Mouse (Mus musculus) lung, postnatal 10 days (tissue): ENCODE measurements around the gene Sorcs2.

Source experiments
- DNase-seq: peaks from one replicate; pipeline ENCODE4 v3.0.0; 2021

Gene Sorcs2

DNA sequence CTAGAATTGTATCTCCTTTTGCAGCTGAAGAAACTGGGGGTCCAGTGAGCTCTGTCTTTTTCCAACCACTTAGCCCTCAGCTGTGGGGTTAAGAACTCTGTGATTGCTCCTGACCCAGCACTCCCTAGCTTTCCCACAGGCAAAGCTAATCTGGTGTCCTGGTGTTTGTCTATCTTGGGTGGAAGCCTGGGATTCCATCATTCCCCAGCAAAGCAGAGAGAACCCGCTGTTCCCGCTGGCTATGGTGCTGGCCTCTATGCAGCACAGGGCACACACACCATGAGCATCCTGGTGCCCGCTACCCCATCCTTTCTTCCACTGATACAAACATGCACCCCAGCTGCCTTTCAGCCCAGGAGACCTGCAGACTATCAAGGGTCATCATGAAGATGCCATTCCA lies 42.3 kb downstream of the Sorcs2 start:
- DNase-seq = no peak

GRCm38 (mm10) chr5:36353679-36354078 lies 44.3 kb downstream of the Sorcs2 start:
- DNase-seq = peak; percentile 84

GRCm38 (mm10) chr5:36353194-36353593 lies 44.7 kb downstream of the Sorcs2 start:
- DNase-seq = no peak

DNA sequence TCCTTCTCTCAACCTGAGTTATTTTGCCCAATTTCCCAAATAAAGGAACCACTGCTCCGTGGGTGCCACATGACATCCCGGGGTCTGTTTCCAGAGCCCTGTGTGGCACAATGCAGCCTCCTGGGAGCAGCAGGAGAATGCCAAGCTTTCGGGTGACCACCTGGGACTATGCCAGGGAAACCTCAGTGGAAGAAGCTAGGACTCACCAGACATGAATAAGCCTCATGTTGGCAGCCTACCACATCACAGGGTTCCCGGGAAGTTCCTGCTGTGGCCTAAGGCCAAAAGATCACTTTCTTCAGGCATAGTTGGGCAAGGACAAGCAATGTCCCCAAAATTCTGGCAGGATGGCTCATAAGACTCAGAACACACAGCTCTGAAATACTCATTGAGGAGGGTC lies 51.2 kb downstream of the Sorcs2 start:
- DNase-seq = no peak

- DNase-seq = no peak
Measured at GRCm38 (mm10) chr5:36339283-36339682, 58.7 kb downstream of the Sorcs2 start.

DNA sequence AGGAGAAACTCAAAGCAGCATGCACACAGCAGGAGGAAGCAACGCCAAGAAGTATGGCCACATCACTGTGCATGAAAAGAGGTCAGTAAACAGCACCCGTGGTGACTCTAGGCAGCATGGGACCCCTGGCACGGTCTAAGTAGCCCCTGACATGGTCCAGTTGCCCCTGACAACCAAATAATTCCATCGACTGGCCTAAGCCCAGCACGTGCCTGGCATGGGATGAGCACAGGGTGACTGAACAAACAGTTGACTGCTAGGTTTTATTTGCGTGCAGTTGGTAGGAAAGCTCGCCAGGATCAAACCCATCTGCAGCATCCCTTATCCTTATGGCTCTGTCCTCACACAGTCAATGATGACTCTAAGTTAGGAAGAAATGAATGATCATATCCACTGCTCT lies 61.7 kb downstream of the Sorcs2 start:
- DNase-seq = no peak

- DNase-seq = no peak
Measured at GRCm38 (mm10) chr5:36335661-36336060, 62.3 kb downstream of the Sorcs2 start.

- DNase-seq = no peak
Measured at GRCm38 (mm10) chr5:36334227-36334626, 63.7 kb downstream of the Sorcs2 start.

DNA sequence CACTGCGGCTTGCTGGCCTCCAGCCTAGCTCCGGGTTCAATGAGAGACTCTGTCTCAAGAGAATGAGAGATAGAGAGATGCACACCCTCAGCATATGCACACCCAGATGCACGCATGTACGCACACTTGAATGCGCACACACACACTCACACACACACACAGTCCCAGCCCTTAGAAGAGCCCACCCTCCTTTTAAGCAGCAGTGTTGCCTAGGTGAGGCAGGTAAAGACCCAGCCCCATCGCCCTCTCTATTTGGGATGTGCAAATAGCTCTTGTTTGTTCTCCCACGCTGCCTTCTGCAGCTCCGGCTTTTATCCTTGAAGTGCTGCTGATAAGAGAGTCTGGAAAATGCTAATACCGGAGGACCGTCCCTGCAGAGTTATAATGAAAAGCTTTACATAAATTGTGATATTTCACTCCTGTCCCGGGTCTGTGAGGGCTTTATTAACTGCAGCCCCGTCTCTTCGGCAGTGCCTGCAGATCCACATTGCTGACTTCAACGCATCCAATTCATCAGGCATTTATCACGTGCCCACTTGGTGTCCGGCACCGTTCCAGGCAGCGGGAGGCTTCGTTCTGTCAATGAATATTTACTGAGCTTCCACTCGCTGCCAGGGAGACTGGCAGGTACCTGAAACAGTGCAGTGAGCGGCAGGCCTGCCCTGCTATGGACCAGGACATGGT lies 67.3 kb downstream of the Sorcs2 start:
- peak; percentile 41 for DNase-seq

DNA sequence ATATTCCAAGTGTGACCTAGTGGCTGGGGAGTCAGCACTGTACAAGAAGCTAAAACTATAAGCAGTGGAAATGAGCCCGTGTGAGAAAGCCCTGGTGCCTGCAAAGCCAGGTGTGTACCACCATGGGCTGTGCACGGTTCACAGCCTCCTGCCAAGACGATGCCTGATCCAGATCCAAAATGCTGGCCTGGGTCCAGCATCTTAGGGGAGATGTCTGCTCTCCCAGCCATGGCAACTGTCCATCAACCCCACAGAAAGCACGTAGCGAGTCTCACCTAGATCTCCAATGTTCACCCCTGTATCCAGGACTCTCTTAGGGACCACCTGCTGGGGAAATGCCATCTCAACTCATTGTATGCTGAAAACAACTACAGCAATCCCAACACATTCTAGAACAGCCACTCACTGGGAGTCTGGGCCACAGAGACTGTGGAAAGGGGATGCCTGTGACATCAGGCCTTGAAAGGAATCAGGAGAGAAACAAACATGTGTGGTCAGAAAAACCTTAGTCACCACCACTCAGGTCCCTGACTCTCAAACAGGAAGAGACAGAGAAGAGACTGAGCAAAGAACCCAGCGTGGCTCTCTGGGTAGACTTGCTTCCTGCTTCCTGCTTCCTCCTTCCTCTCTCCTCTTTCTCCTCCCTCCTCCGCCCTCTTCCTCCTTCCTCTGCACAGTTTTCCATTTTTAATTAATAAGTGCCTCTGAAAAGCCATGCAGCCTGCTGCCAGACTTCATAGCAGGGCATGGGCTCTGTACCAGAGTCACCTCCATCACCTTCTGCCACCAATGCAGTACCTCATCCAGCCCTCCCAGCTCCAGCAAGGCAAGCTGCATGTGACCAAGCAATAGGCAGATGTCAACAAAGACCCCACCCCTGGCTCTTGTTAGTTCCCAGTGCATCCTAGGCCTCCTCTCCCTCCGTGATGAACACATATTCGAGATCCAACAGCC lies 71.6 kb downstream of the Sorcs2 start:
- DNase-seq = no peak

GRCm38 (mm10) chr5:36324140-36324572 lies 73.8 kb downstream of the Sorcs2 start:
- DNase-seq = peak; percentile 71

- DNase-seq = peak; percentile 89
Measured at GRCm38 (mm10) chr5:36323526-36323925, 74.4 kb downstream of the Sorcs2 start.

DNA sequence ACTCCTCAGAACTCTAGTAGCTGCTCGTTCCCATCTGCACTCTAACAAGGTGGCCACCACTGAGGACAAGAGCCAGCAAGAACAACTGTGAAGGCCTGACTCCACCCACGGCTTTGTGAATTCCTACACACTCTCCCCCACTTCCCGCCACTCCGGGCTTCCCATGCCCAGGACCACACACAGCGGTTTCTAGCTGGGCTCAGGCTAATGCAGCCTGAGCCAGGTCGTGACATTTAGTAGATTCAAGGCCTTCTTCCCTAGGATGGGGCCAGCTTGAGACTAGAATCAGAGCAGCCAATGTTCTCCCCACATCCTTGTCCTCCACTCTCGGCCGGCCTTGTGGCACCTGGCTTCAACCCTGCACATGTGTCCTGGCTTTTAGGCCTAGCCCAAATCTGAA lies 76.4 kb downstream of the Sorcs2 start:
- DNase-seq = peak; percentile 58

DNA sequence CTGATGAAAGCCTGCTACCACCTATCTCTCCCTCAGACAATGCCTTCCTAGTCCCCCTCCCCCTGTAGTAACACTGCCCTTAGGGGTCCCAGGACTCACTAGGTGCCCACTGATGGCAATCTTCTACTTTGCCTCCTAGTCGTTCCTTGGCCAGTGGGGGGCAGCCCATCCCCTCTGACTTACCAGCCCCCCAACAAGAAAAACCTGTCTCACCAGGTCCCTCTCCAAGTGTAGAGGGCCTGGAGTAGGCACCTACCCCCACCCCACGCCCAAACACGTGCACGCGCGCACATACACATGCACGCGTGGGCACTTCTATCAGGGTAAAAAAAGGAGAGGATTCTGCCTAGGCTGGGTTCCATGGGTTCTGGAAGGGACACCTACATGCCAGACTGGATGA lies 77.3 kb downstream of the Sorcs2 start:
- DNase-seq = peak; percentile 42

- no peak for DNase-seq
Measured at GRCm38 (mm10) chr5:36317641-36318368, 80.1 kb downstream of the Sorcs2 start.

DNA sequence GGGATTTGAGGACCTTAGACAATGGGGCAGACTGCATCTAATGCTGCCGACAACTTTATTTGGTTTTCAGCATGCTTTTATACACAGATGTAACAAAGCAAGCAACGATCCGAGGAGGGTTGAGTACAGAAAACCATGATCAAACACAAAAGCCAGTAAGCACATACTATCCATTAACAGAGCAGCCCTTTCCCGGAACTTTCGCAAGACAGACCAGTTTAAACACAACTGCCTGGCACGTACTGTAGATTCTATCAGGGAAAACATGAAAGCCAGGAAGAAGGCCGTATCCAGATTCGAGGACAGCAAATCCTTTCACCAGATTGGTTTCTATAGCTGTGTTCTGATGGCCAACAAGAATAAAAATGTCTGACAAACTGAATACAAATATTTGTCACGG lies 82.8 kb downstream of the Sorcs2 start:
- no peak for DNase-seq

DNA sequence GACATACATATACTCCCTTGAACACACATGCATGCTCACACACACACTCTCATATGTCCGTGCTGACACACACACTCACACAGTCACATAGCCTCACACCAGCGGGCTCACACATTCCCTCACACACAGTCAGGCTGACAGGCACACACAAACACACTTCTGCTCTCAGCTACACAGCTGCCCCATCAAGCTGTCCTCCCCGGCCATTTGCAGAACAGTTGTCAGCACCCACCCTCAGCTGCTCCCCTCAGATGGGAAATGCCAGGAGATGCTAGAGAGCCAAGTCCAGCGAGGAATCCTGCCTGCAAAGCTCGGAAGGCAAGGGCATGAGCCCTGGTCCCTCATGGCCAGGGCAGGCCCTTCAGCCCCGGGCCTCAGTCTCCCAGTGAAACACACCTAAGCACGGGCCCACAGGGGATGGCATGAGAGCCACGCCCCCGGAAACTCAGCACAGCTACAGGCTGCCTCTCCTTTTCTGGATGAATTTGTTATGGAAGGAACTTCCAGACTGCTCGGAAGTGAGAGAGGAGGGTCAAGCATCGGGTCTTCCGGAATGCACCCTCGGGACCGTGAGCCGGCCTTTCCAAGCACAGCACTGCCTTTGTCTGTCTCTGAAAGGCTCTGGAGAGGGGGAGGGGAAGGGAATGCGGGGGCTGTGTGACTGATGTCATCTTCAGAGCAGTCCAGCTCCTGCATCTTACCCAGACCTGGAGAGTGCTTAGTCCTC lies 84.4 kb downstream of the Sorcs2 start:
- DNase-seq = peak; percentile 81

GRCm38 (mm10) chr5:36312926-36313325 lies 85.0 kb downstream of the Sorcs2 start:
- peak; percentile 39 for DNase-seq

DNA sequence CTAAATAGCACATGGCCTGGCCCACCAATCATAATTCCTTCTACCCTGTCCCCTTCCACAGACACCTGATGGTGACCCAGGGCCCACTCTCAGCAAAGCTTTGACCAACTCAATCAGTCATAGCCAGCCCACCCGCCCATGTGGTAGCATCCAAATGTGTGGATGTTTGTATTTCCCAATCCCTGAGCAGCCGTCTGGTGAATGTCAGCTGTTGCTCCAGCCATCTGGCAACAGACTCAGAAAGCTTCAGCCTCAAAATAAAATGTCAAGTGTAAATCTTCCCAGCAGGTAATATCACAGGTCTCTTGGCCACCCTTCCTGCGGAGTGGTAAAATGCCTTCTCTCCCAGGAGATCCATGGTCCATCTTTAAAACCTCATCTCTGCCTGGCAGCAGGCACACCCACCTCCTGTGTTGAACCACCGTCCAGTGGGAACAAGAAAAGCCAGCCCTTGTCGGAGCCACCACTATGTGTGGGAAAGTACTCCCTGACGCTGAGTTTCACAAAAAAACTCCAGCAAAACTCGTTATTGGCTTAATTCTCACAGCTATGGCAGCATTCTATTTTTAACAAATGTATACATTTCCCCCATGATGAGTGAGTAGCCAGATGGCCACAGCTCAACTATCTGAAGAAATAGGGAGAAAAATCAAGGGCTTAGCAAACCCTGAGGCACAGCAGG lies 93.5 kb downstream of the Sorcs2 start:
- no peak for DNase-seq

DNA sequence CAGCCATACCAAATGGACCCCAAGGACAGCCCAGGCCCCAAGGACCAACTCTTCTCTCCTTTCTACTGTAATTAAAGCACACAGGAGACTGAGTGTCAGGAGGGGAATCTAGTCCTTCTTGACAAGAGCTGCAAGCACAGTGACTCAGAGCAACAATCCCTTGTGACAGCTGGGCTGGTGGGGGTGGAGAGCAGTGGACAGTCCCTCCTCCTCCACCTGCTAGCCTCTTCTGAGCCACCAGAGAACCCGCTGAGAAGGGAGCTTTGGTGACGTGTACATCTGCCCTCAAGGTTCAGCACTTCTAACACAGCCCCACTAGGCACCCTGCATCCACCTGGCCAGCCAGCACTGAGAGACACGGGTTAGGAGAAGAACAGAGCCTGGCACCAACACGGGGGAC lies 96.8 kb downstream of the Sorcs2 start:
- DNase-seq = no peak

GRCm38 (mm10) chr5:36298049-36298448 lies 99.9 kb downstream of the Sorcs2 start:
- peak; percentile 74 for DNase-seq

GRCm38 (mm10) chr5:36297246-36297645 lies 100.7 kb downstream of the Sorcs2 start:
- DNase-seq = peak; percentile 73
